Mouse (Mus musculus) gastrocnemius, postnatal 36 days (tissue): ENCODE measurements around the gene Gstp2. TPM values are rescaled to one million over a fixed set of nuclear protein-coding genes. Genes with fewer than 3 reads are reported as not detected.

Experiments
- DNase-seq, 2 experiments: peaks; one replicate each; pipeline ENCODE4 v3.0.0; 2022
- intact Hi-C: fragments of 180-260 bp; cut with DNase I; formaldehyde crosslinking; loops from one replicate; pipeline ENCODE4 v1.15.1; 2025
- total RNA-seq, 2 experiments: library from RNA; stranded (reverse); gene quantifications; 2 replicates each; pipeline ENCODE4 v1.2.3; 2021

Gstp2 gene
- total RNA-seq, 2 experiments from 2014 or later, result 148 to 162 TPM

GRCm38 (mm10) chr19:3994932-3995331 lies 50.9 kb downstream of the Gstp2 start:
- intact Hi-C loops, result no loop called here
- no peak for DNase-seq

GRCm38 (mm10) chr19:3992416-3992815 lies 53.4 kb downstream of the Gstp2 start, which contains the start of gene Tbx10:
TSS of gene Tbx10 (plus strand) at chr19:3992752.
- DNase-seq, result no peak
- intact Hi-C loops, result no loop called here

DNA sequence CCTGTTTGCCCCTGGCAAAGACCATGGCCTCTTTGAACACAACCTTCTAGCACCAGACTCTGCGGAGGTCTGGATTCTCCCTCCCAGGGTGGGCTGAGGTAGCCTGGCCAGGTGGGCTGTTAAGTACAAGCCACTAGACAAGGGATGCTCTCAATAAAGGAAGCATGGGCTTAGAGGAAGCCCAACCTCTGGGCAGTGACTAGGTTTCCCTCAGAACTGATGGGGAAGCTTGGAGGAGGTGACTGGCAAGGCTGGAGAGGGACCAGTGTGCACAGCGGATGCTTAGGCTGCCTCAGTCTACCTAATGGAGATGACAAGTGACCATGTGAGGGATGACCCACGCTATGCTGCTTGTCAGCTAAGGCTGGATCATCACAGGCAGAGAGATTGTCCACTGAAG lies 53.9 kb downstream of the Gstp2 start:
- intact Hi-C loops, result no loop called here
- no peak for DNase-seq

DNA sequence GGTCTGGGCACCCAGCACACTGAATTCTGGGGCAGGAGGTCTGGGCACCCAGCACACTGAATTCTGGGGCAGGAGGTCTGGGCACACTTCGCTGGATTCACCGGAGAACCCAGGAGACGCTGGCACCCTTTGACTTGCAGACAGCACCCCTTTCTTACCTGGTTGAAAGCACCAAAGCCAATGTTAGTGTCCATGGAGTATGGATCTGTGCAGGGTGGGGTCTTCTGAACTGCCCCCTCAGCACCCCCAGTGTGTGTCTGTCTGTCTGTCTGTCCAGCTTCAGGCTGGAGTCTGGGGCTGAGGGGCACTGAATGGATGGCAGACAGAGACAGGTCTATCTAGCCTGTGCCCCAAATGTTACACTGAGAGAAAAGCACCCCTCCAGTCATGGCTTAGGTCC lies 54.3 kb downstream of the Gstp2 start:
- DNase-seq, result no peak
- intact Hi-C loops, result no loop called here

- intact Hi-C loops, result no loop called here
- no peak for DNase-seq
These were observed 55.0 kb downstream of the Gstp2 start for GRCm38 (mm10) chr19:3990804-3991203.

Other genes with a start within 250 kb of the Gstp2 start
- gene Chka, start 194.2 kb downstream of the Gstp2 start, total RNA-seq, result 1 to 10 TPM; 1.4 to 2.4 TPM
- 1 to 10 TPM; 4.8 to 5.9 TPM for gene Tcirg1, start 138.9 kb downstream of the Gstp2 start, total RNA-seq
- 100 to 1,000 TPM; 242 to 273 TPM for gene Ndufs8, start 133.2 kb downstream of the Gstp2 start, total RNA-seq
- 1 to 10 TPM in 1 of 2 experiments, under 1 TPM in 1; 0.92 to 1.6 TPM for gene Aldh3b1, start 116.2 kb downstream of the Gstp2 start, total RNA-seq
- 1 to 10 TPM; 5.1 to 7.7 TPM for gene Unc93b1, start 110.8 kb downstream of the Gstp2 start, total RNA-seq
- gene Aldh3b3, start 87.4 kb downstream of the Gstp2 start, total RNA-seq, result not detected
- under 1 TPM; 0.20 to 0.23 TPM for gene Aldh3b2, start 73.7 kb downstream of the Gstp2 start, total RNA-seq
- 1 to 10 TPM; 2.0 to 3.2 TPM for gene Acy3, start 59.5 kb downstream of the Gstp2 start, total RNA-seq
- gene Tbx10, start 53.3 kb downstream of the Gstp2 start, total RNA-seq, result not detected
- 10 to 100 TPM; 22.5 to 23.0 TPM for gene Nudt8, start 45.4 kb downstream of the Gstp2 start, total RNA-seq
- under 1 TPM; 0.13 to 0.20 TPM for gene Gm49405, start 45.4 kb downstream of the Gstp2 start, total RNA-seq
- under 1 TPM; 0.79 to 0.82 TPM for gene Doc2g, start 42.7 kb downstream of the Gstp2 start, total RNA-seq
- 100 to 1,000 TPM; 417 to 445 TPM for gene Ndufv1, start 33.2 kb downstream of the Gstp2 start, total RNA-seq
- 100 to 1,000 TPM; 344 to 368 TPM for gene Gstp1, start 8.0 kb downstream of the Gstp2 start, total RNA-seq
- not detected for gene Gstp3, start 13.5 kb upstream of the Gstp2 start, total RNA-seq
- gene Cabp2, start 35.6 kb upstream of the Gstp2 start, total RNA-seq, result not detected
- gene Cdk2ap2, start 51.2 kb upstream of the Gstp2 start, total RNA-seq, result 10 to 100 TPM; 20.0 to 22.3 TPM
- gene Pitpnm1, start 54.0 kb upstream of the Gstp2 start, total RNA-seq, result 1 to 10 TPM; 3.8 to 4.0 TPM
- 10 to 100 TPM; 58.2 to 68.0 TPM for gene Aip, start 79.8 kb upstream of the Gstp2 start, total RNA-seq
- gene Gpr152, start 93.8 kb upstream of the Gstp2 start, total RNA-seq, result not detected
- not detected for gene Cabp4, start 98.0 kb upstream of the Gstp2 start, total RNA-seq
- 10 to 100 TPM; 13.9 to 15.3 TPM for gene Coro1b, start 102.6 kb upstream of the Gstp2 start, total RNA-seq
- 1 to 10 TPM in 1 of 2 experiments, under 1 TPM in 1; 0.86 to 1.8 TPM for gene Ptprcap, start 107.6 kb upstream of the Gstp2 start, total RNA-seq
- 10 to 100 TPM; 25.2 to 26.8 TPM for gene Rps6kb2, start 117.3 kb upstream of the Gstp2 start, total RNA-seq
- gene Carns1, start 129.5 kb upstream of the Gstp2 start, total RNA-seq, result 10 to 100 TPM; 26.0 to 26.2 TPM
- gene Tbc1d10c, start 145.3 kb upstream of the Gstp2 start, total RNA-seq, result 1 to 10 TPM; 4.7 to 5.6 TPM
- 100 to 1,000 TPM; 196 to 211 TPM for gene Ppp1ca, start 146.0 kb upstream of the Gstp2 start, total RNA-seq
- 1 to 10 TPM; 2.3 to 2.9 TPM for gene Rad9a, start 155.6 kb upstream of the Gstp2 start, total RNA-seq
- gene Clcf1, start 168.2 kb upstream of the Gstp2 start, total RNA-seq, result under 1 TPM; 0.52 to 0.61 TPM
- not detected for gene AC109138.7, start 168.3 kb upstream of the Gstp2 start, total RNA-seq
- gene Pold4, start 185.9 kb upstream of the Gstp2 start, total RNA-seq, result 10 to 100 TPM; 16.0 to 21.1 TPM
- 1 to 10 TPM; 2.4 to 3.0 TPM for gene Ssh3, start 223.2 kb upstream of the Gstp2 start, total RNA-seq
- under 1 TPM; 0.23 to 0.27 TPM for gene Ankrd13d, start 237.1 kb upstream of the Gstp2 start, total RNA-seq